Mouse (Mus musculus) liver, embryonic 14.5 days (tissue): ENCODE measurements around the gene Lsm2.
"Not testable (repeated sequence)": the region's sequence is repeated elsewhere in the genome, so short reads cannot be mapped to it uniquely, and the experiment has no call there.

Experiments
- CTCF ChIP-seq: IDR thresholded peaks from 2 replicates; pipeline ENCODE4 v1.5.1; 2016; ENCODE audit warnings: antibody characterized with exemption, low read depth, control low read depth
- EP300 ChIP-seq: IDR thresholded peaks from 2 replicates; pipeline ENCODE4 v1.6.1; 2016; ENCODE audit warnings: antibody characterized with exemption, low read depth

DNA sequence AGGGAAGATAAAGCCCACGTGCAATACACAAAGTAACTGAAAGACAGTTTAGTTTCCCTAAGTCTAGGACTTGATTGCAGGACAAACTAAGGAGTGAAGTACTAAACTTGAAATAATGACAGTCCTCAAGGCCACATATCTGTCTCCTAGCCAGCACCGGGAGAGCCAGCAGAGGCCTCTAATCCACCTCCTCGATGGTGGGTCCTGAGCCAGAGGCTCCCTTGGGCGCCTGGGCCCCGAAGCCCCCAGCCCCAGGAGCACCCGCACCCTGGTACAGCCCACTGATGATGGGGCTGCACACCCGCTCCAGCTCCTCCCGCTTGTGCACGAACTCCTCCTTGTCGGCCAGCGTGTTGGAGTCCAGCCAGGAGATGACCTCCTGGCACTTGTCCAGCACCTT is 11.8 kb upstream of the Lsm2 start, which contains the start of gene Gm20481:
- TF ChIP-seq CTCF, EP300: not testable (repeated sequence)
